Mouse (Mus musculus) forelimb bud, embryonic 11.5 days (tissue): Measurements from ENCODE around the gene Sugt1.

Experiments used
- DNase-seq: peaks from one replicate; pipeline ENCODE4 v3.0.0-alpha.2; 2012; ENCODE audit warnings: low read depth, low spot score

The Sugt1 gene

DNA sequence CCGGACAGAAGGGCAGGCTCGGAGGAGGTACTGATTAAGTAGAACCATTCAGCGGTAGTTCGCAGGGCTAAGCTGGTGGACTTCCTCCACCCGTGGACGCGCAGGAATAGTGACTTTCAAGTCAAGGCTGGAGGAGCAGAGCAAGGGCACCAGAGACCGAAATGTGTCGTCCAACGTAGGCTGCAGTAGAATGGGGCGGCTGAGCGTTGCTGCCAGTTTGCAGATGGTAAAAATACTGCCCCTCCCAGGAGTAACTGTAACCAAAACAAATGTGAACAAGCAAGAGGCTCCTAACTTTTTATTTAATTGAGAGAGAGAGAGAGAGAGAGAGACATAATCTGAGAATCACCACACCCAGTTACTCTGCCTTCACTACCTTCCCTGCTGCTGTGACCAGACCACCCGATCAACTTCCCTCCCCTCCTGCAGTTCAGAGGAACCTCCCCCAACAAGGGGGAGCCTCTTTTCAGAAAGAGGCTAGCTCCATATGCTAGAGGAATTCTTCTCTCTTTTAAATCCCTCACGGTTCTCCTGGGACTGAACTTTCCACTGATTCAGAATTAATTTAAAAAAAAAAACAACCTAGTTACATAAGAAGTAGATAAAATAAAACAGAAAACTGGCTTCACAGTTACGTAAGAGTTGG, 89.7 kb downstream of the Sugt1 start:
- peak; percentile 46 for DNase-seq

DNA sequence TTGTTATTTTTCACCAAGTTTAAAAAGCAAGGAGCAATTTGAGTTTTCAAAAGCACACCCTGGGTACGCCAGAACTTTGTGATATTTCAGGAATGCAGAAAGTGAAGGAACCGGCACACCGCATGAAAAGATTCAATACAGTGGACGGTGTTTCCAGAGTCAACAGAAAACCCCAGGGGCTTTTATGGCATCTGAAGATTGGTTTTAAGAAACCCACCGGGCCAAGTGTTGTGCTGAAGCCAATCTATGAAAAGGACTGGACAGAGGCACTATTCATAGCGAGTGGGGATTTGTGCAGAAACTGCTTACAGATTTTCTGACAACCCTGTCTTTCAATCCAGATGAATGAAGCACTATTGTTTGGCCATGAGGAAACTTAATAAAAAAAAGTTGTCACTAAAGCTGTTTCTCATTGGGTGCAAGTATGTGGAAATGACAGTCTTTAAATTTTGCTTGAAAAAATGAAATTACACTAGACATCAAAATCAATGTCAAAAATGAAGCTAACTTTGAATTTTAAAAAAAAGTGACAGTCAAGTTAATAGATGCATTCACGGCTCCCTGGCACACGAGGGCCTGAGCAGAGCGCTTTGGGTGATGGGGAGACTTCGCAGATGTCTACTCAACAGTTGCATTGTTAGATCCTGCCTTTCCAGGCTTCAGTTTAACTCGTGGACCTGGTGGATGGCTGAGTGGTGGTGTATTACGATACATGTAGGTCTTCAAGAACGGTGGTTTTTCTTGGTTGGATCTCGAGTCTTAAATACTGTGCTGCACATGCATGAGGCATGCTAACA, 90.6 kb downstream of the Sugt1 start:
- DNase-seq = peak; percentile 65

DNA sequence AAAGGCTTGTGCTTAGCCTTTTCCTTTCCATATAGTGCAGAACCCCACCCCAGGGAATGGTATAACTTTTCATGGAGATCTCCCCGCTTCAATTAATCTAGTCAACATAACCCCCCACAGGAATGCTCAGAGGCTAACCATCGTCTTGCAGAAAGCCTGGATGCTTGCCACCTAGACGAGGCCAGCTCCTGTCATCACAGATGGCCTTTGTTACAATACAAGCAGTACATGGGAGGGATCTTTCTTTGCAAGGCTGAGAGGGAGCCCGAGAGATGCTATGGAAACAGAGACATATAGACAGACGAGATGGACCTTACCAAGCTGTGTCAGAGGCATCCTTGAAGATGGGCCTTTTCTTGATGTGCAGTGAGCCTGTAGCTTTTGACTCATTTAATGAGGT, 93.2 kb downstream of the Sugt1 start:
- DNase-seq = no peak
